In genomic region chr14:41162663-41163062, GRCm38 (mm10) we compare ENCODE assay signal across 9 mouse cellular contexts. TPM values are rescaled to one million over a fixed set of nuclear protein-coding genes. Genes with fewer than 3 reads are reported as not detected.
DNase-seq lines count a peak whose midpoint lies in the region; ATAC-seq lines count a peak whose summit lies in the region.
"Had no signal": no experiment of that assay in that cellular context is flagged by ENCODE, and none has a peak within 500 bp of the region (broad histone marks: within the 10 kb centered on the region; RNA-seq: fewer than 3 reads in every experiment).

No protein-coding gene starts in this region.

- no peak for ATAC-seq in forebrain, embryonic 14.5 days
- no peak for ATAC-seq in forebrain, embryonic 15.5 days (replicated peaks)
- ATAC-seq in heart, embryonic 12.5 days (ENCODE audit: insufficient number of reproducible peaks, low FRiP score) = 0 out of 2 replicates have a peak, but pooled peaks have one; percentile 42
- peak; percentile 58; the same call in 1 of the 2 replicates for ATAC-seq in neural tube, embryonic 14.5 days (ENCODE audit: low read depth)
- ATAC-seq in megakaryocyte, adult 5-6 weeks (ENCODE audit: poor library complexity, severe bottlenecking) = no peak

- no peak overlapping the region for H3K4me3 ChIP-seq in forebrain, embryonic 14.5 days (ENCODE audit: low read depth, low read length)
- H3K4me3 ChIP-seq in forebrain, embryonic 15.5 days = no peak overlapping the region
- no peak overlapping the region for H3K4me3 ChIP-seq in heart, embryonic 12.5 days
- H3K4me3 ChIP-seq in neural tube, embryonic 14.5 days (ENCODE audit: low read depth, low read length) = no peak overlapping the region

- intact Hi-C loops in left cerebral cortex, postnatal 25 days (cut with DNase I) = loop anchor here (1.0 to 2.0 kb wide), 2 partner anchors 34 to 68 kb away; no protein-coding TSS in a partner anchor

- H3K9me3 ChIP-seq in forebrain, embryonic 14.5 days (replicated peaks; ENCODE audit: control insufficient read depth, low read length) = no peaks in the 10 kb centered on the region
- no peaks in the 10 kb centered on the region for H3K9me3 ChIP-seq in forebrain, embryonic 15.5 days
- no peaks in the 10 kb centered on the region for H3K9me3 ChIP-seq in heart, embryonic 12.5 days (replicated peaks)
- H3K9me3 ChIP-seq in neural tube, embryonic 14.5 days (ENCODE audit: control insufficient read depth, low read length) = no peaks in the 10 kb centered on the region

- no peak overlapping the region for H3K9ac ChIP-seq in forebrain, embryonic 14.5 days (ENCODE audit: low read length)
- H3K9ac ChIP-seq in forebrain, embryonic 15.5 days (replicated peaks) = no peak overlapping the region
- H3K9ac ChIP-seq in heart, embryonic 12.5 days = no peak overlapping the region
- no peak overlapping the region for H3K9ac ChIP-seq in neural tube, embryonic 14.5 days (replicated peaks; ENCODE audit: low read depth, low read length)

- H3K27me3 ChIP-seq in forebrain, embryonic 14.5 days (replicated peaks; ENCODE audit: control insufficient read depth, insufficient read depth, low read length) = no peaks in the 10 kb centered on the region
- H3K27me3 ChIP-seq in forebrain, embryonic 15.5 days = no peaks in the 10 kb centered on the region
- H3K27me3 ChIP-seq in heart, embryonic 12.5 days (replicated peaks) = no peaks in the 10 kb centered on the region
- H3K27me3 ChIP-seq in neural tube, embryonic 14.5 days (ENCODE audit: control insufficient read depth, insufficient read depth, low read length) = no peaks in the 10 kb centered on the region

- 23% methylated on average over 2 of the region's 2 CpGs for WGBS in forebrain, embryonic 14.5 days
- 26% methylated on average over 2 of the region's 2 CpGs for WGBS in forebrain, embryonic 15.5 days
- 20% methylated on average over 2 of the region's 2 CpGs for WGBS in heart, embryonic 12.5 days
- 21% methylated on average over 2 of the region's 2 CpGs for WGBS in neural tube, embryonic 14.5 days

- no peak overlapping the region for H3K27ac ChIP-seq in forebrain, embryonic 14.5 days (ENCODE audit: low read depth, low read length)
- no peak overlapping the region for H3K27ac ChIP-seq in forebrain, embryonic 15.5 days (replicated peaks)
- no peak overlapping the region for H3K27ac ChIP-seq in heart, embryonic 12.5 days (ENCODE audit: poor library complexity, severe bottlenecking)
- H3K27ac ChIP-seq in neural tube, embryonic 14.5 days (ENCODE audit: low read depth, low read length) = no peak overlapping the region

- DNase-seq in forebrain, embryonic 14.5 days (ENCODE audit: low spot score) = peak; percentile 13
- DNase-seq in 3T3-L1 (ENCODE audit: low read depth, low spot score) = peak; percentile 7
- peak; percentile 72 for DNase-seq in adrenal gland, postnatal 14 days
- DNase-seq in left cerebral cortex, postnatal 25 days (ENCODE audit: low spot score in 2 of 2) = peak; percentile 11 to 38

- no peaks in the 10 kb centered on the region for H3K36me3 ChIP-seq in forebrain, embryonic 14.5 days (ENCODE audit: control insufficient read depth, insufficient read depth, low read length)
- no peaks in the 10 kb centered on the region for H3K36me3 ChIP-seq in forebrain, embryonic 15.5 days
- no peaks in the 10 kb centered on the region for H3K36me3 ChIP-seq in heart, embryonic 12.5 days
- no peaks in the 10 kb centered on the region for H3K36me3 ChIP-seq in neural tube, embryonic 14.5 days (ENCODE audit: control insufficient read depth, insufficient read depth, low read length)

- H3K4me2 ChIP-seq in forebrain, embryonic 14.5 days (ENCODE audit: low read length) = no peak overlapping the region
- H3K4me2 ChIP-seq in forebrain, embryonic 15.5 days (replicated peaks) = no peak overlapping the region
- no peak overlapping the region for H3K4me2 ChIP-seq in heart, embryonic 12.5 days
- H3K4me2 ChIP-seq in neural tube, embryonic 14.5 days (ENCODE audit: low read depth, low read length) = no peak overlapping the region

- no peaks in the 10 kb centered on the region for H3K4me1 ChIP-seq in forebrain, embryonic 14.5 days (ENCODE audit: control insufficient read depth, insufficient read depth, low read length)
- no peaks in the 10 kb centered on the region for H3K4me1 ChIP-seq in forebrain, embryonic 15.5 days
- peaks cover 14% of the 10 kb centered on the region for H3K4me1 ChIP-seq in heart, embryonic 12.5 days (replicated peaks)
- no peaks in the 10 kb centered on the region for H3K4me1 ChIP-seq in neural tube, embryonic 14.5 days (ENCODE audit: control insufficient read depth, insufficient read depth, low read length)

RNA-seq across cellular contexts. Expression of gene Mbl1, which starts 11.4 kb away (rescaled TPM):
- polyA plus RNA-seq in forebrain, embryonic 14.5 days (2014; fragmentation: Nextera tagmentation; extraction: Ambion mirVana) = not detected in 2 replicates
- polyA plus RNA-seq in forebrain, embryonic 15.5 days (2015; fragmentation: Nextera tagmentation; extraction: Ambion mirVana) = not detected in 2 replicates
- 0.64 and 24.3 TPM in 2 replicates for total RNA-seq in adrenal gland, postnatal 14 days (2021)
- 0.27 TPM in 1 of 2 replicates, not detected in the other for polyA plus RNA-seq in heart, embryonic 12.5 days (2016; fragmentation: Nextera tagmentation; extraction: Ambion mirVana)
- not detected for total RNA-seq in left cerebral cortex, postnatal 25 days (2021)
- not detected in 2 replicates for polyA plus RNA-seq in neural tube, embryonic 14.5 days (2014; fragmentation: Nextera tagmentation; extraction: Ambion mirVana)
- total RNA-seq in megakaryocyte, adult 5-6 weeks (2015) = not detected in 2 replicates
- total RNA-seq in megakaryocyte, adult 5-6 weeks (2017) = not detected in 2 replicates
- total RNA-seq: layer of hippocampus, postnatal 14 days had no signal

RNA-seq across cellular contexts. Expression of gene Sftpd, which starts 22.3 kb away (rescaled TPM):
- not detected in 2 replicates for polyA plus RNA-seq in forebrain, embryonic 14.5 days (2014; fragmentation: Nextera tagmentation; extraction: Ambion mirVana)
- not detected in 2 replicates for polyA plus RNA-seq in forebrain, embryonic 15.5 days (2015; fragmentation: Nextera tagmentation; extraction: Ambion mirVana)
- total RNA-seq in adrenal gland, postnatal 14 days (2021) = not detected in 2 replicates
- polyA plus RNA-seq in heart, embryonic 12.5 days (2016; fragmentation: Nextera tagmentation; extraction: Ambion mirVana) = not detected in 2 replicates
- total RNA-seq in left cerebral cortex, postnatal 25 days (2021) = not detected
- not detected in 2 replicates for polyA plus RNA-seq in neural tube, embryonic 14.5 days (2014; fragmentation: Nextera tagmentation; extraction: Ambion mirVana)
- not detected in 2 replicates for total RNA-seq in megakaryocyte, adult 5-6 weeks (2015)
- total RNA-seq in megakaryocyte, adult 5-6 weeks (2017) = not detected in 2 replicates
- total RNA-seq: layer of hippocampus, postnatal 14 days had no signal

RNA-seq across cellular contexts. Expression of gene Sftpa1, which starts 31.1 kb away (rescaled TPM):
- polyA plus RNA-seq in forebrain, embryonic 14.5 days (2014; fragmentation: Nextera tagmentation; extraction: Ambion mirVana) = not detected in 2 replicates
- polyA plus RNA-seq in forebrain, embryonic 15.5 days (2015; fragmentation: Nextera tagmentation; extraction: Ambion mirVana) = not detected in 2 replicates
- 0.11 and 1.8 TPM in 2 replicates for total RNA-seq in adrenal gland, postnatal 14 days (2021)
- 0.20 and 0.23 TPM in 2 replicates for polyA plus RNA-seq in heart, embryonic 12.5 days (2016; fragmentation: Nextera tagmentation; extraction: Ambion mirVana)
- not detected for total RNA-seq in left cerebral cortex, postnatal 25 days (2021)
- not detected in 2 replicates for polyA plus RNA-seq in neural tube, embryonic 14.5 days (2014; fragmentation: Nextera tagmentation; extraction: Ambion mirVana)
- total RNA-seq in megakaryocyte, adult 5-6 weeks (2015) = not detected in 2 replicates
- not detected in 2 replicates for total RNA-seq in megakaryocyte, adult 5-6 weeks (2017)
- total RNA-seq: layer of hippocampus, postnatal 14 days had no signal

RNA-seq across cellular contexts. Expression of gene Mat1a, which starts 57.8 kb away (rescaled TPM):
- not detected in 2 replicates for polyA plus RNA-seq in forebrain, embryonic 14.5 days (2014; fragmentation: Nextera tagmentation; extraction: Ambion mirVana)
- polyA plus RNA-seq in forebrain, embryonic 15.5 days (2015; fragmentation: Nextera tagmentation; extraction: Ambion mirVana) = not detected in 2 replicates
- total RNA-seq in adrenal gland, postnatal 14 days (2021) = 21.7 and 341 TPM in 2 replicates
- 0.63 TPM in 2 replicates for polyA plus RNA-seq in heart, embryonic 12.5 days (2016; fragmentation: Nextera tagmentation; extraction: Ambion mirVana)
- total RNA-seq in left cerebral cortex, postnatal 25 days (2021) = not detected
- polyA plus RNA-seq in neural tube, embryonic 14.5 days (2014; fragmentation: Nextera tagmentation; extraction: Ambion mirVana) = not detected in 2 replicates
- not detected in 2 replicates for total RNA-seq in megakaryocyte, adult 5-6 weeks (2015)
- total RNA-seq in megakaryocyte, adult 5-6 weeks (2017) = not detected in 2 replicates
- total RNA-seq: layer of hippocampus, postnatal 14 days had no signal

Comparison
In these comparisons a context has a peak if more than half of its experiments do, and no peak if none do; other contexts are left out.
1. ATAC-seq: peak in heart, embryonic 12.5 days (single experiment) and neural tube, embryonic 14.5 days (single experiment); none in forebrain, embryonic 14.5 days (single experiment), forebrain, embryonic 15.5 days (single experiment) and megakaryocyte, adult 5-6 weeks (single experiment).
2. DNase-seq: peak in every context shown above with its lines; median percentile 72 in adrenal gland, postnatal 14 days; 24 in left cerebral cortex, postnatal 25 days; 13 in forebrain, embryonic 14.5 days; 7 in 3T3-L1.